Mouse (Mus musculus): Measurements from ENCODE around the gene Scap. TPM values are rescaled to one million over a fixed set of nuclear protein-coding genes. Genes with fewer than 3 reads are reported as not detected.
"Not testable (repeated sequence)": the region's sequence is repeated elsewhere in the genome, so short reads cannot be mapped to it uniquely, and the experiment has no call there.

Scap gene
- polyA plus RNA-seq, 1 experiment from 2014 or later = 31.4 TPM

DNA sequence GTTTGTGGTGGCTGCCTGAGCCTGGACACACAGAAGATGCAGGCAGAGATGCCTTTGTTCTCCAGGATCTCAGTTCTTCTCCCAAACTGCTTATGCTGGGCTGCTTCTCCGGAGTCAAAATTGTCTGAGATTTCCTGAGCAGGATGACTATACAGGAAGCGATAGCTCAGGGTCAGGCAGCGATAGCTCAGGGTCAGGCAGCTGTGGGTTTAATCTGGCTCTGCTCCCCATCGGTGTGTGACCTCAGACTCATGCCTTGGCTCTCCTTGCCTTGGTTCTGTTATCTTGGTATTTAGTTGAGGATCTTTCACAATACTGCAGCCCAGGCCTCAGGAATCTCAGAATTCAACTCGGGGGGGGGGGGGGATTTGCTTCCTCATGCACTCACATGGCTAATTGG is 33.7 kb downstream of the Scap start:
- H3K9me3 ChIP-seq = no peaks in the 10 kb centered on the region
- H3K27me3 ChIP-seq (replicated peaks) = no peaks in the 10 kb centered on the region
- no peaks in the 10 kb centered on the region for H3K36me3 ChIP-seq
- no peak overlapping the region for H3K9ac ChIP-seq
- 66% methylated on average over 5 of the region's 5 CpGs for WGBS
- no peak overlapping the region for H3K27ac ChIP-seq
- ATAC-seq = no peak
- H3K4me1 ChIP-seq (replicated peaks) = no peaks in the 10 kb centered on the region
- no peak overlapping the region for H3K4me3 ChIP-seq (replicated peaks)
- H3K4me2 ChIP-seq (replicated peaks) = no peak overlapping the region

DNA sequence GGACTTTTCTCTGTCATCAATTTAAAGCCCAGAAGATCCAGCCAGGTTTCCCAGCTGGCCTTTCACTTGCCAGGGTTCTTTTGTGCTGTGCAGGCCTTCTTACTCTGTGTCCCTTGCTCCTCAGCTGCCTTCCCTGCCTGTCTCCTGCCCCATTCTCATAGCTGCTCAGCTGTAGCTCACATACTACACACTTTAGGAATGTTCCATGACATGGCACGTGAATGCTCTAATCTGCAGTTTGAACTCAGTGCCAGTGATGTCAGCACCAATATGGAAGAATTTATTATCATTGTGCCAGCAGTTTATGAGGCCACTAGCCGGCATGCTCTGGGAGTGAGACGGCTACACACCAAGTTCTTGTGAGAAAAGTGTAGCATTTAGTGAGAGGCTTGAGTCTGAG is 36.8 kb downstream of the Scap start:
- WGBS = 89% methylated on average over 3 of the region's 3 CpGs
- Histone ChIP-seq H3K9ac (no peak overlapping the region), H3K36me3 (0 out of 2 replicates have a peak, but pooled peaks cover 3% of the 10 kb centered on the region), H3K4me3 (replicated peaks) (no peak overlapping the region), H3K4me2 (replicated peaks) (no peak overlapping the region), H3K27me3 (replicated peaks) (no peaks in the 10 kb centered on the region), H3K27ac (no peak overlapping the region), H3K4me1 (replicated peaks) (no peaks in the 10 kb centered on the region), H3K9me3 (no peaks in the 10 kb centered on the region)
- no peak for ATAC-seq

- WGBS = 91% methylated on average over 13 of the region's 13 CpGs
Measured at GRCm38 (mm10) chr9:110373871-110374270, 40.8 kb downstream of the Scap start.

GRCm38 (mm10) chr9:110375668-110376067 is 42.6 kb downstream of the Scap start:
- Histone ChIP-seq H3K27me3 (replicated peaks) (no peaks in the 10 kb centered on the region), H3K9me3 (no peaks in the 10 kb centered on the region), H3K27ac (no peak overlapping the region), H3K36me3 (peaks cover 15% of the 10 kb centered on the region; the same call in 1 of the 2 replicates), H3K4me2 (replicated peaks) (no peak overlapping the region), H3K4me1 (replicated peaks) (no peaks in the 10 kb centered on the region), H3K4me3 (replicated peaks) (no peak overlapping the region), H3K9ac (no peak overlapping the region)
- WGBS = 88% methylated on average over 3 of the region's 3 CpGs
- ATAC-seq = no peak

More at GRCm38 (mm10) chr9:110373871-110374270, 40.8 kb downstream of the Scap start:
- Histone ChIP-seq H3K9me3 (no peaks in the 10 kb centered on the region), H3K27me3 (replicated peaks) (no peaks in the 10 kb centered on the region), H3K4me3 (replicated peaks) (no peak overlapping the region), H3K27ac (no peak overlapping the region), H3K36me3 (peaks cover 15% of the 10 kb centered on the region; the same call in 1 of the 2 replicates), H3K9ac (no peak overlapping the region), H3K4me2 (replicated peaks) (no peak overlapping the region), H3K4me1 (replicated peaks) (no peaks in the 10 kb centered on the region)
- no peak for ATAC-seq

DNA sequence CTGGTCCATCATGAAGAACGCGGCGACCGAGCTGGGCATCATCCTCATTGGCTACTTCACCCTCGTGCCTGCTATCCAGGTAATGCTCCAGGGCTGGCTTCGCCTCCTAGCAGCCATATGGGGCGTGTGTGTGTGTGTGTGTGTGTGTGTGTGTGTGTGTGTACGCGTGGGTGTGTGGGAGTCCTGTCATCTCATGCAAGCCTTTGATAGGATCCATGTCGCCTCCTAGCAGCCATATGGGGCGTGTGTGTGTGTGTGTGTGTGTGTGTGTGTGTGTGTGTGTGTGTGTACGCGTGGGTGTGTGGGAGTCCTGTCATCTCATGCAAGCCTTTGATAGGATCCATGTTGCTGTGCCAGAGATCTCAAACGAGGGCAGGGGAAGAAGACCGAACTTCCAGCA is 44.6 kb downstream of the Scap start:
- not testable (repeated sequence) for H3K9me3 ChIP-seq; ATAC-seq; H3K27ac ChIP-seq; H3K4me2 ChIP-seq (replicated peaks); H3K4me3 ChIP-seq (replicated peaks); H3K27me3 ChIP-seq (replicated peaks); H3K9ac ChIP-seq; H3K4me1 ChIP-seq (replicated peaks)
- WGBS = 86% methylated on average over 14 of the region's 15 CpGs
- H3K36me3 ChIP-seq = peaks cover 15% of the 10 kb centered on the region

DNA sequence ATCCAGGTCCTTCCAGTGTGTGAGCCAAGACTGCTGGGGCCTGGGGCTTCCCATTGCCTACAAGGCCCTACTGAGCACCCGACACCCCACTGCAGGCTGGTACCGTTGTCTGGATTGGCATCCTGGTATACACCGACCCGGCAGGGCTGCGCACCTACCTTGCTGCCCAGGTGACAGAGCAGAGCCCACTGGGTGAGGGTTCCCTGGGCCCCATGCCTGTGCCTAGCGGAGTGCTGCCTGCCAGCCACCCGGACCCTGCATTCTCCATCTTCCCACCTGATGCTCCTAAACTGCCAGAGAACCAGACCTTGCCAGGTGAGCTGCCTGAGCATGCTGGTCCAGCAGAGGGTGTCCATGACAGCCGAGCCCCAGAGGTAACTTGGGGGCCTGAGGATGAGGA is 46.3 kb downstream of the Scap start:
- Histone ChIP-seq H3K9me3 (no peaks in the 10 kb centered on the region), H3K4me2 (replicated peaks) (no peak overlapping the region), H3K4me3 (replicated peaks) (no peak overlapping the region), H3K4me1 (replicated peaks) (no peaks in the 10 kb centered on the region), H3K27me3 (replicated peaks) (no peaks in the 10 kb centered on the region), H3K27ac (no peak overlapping the region), H3K36me3 (peaks cover 18% of the 10 kb centered on the region), H3K9ac (no peak overlapping the region)
- 97% methylated on average over 8 of the region's 8 CpGs for WGBS
- no peak for ATAC-seq

- ATAC-seq = peak; percentile 59
- Histone ChIP-seq H3K27ac (no peak overlapping the region), H3K27me3 (replicated peaks) (no peaks in the 10 kb centered on the region), H3K4me2 (replicated peaks) (peak overlapping the region; percentile 17; the same call in 1 of the 2 replicates), H3K4me3 (replicated peaks) (no peak overlapping the region), H3K9me3 (no peaks in the 10 kb centered on the region), H3K36me3 (peaks cover 21% of the 10 kb centered on the region), H3K9ac (0 out of 2 replicates have a peak overlapping the region, but pooled peaks have one; percentile 13), H3K4me1 (replicated peaks) (no peaks in the 10 kb centered on the region)
- WGBS = 38% methylated on average over 21 of the region's 21 CpGs
Measured at GRCm38 (mm10) chr9:110380662-110381061, 47.6 kb downstream of the Scap start.

GRCm38 (mm10) chr9:110381292-110381691 is 48.2 kb downstream of the Scap start:
- Histone ChIP-seq H3K27ac (no peak overlapping the region), H3K9ac (no peak overlapping the region), H3K27me3 (replicated peaks) (no peaks in the 10 kb centered on the region), H3K36me3 (peaks cover 28% of the 10 kb centered on the region), H3K4me2 (replicated peaks) (no peak overlapping the region), H3K4me1 (replicated peaks) (no peaks in the 10 kb centered on the region), H3K9me3 (no peaks in the 10 kb centered on the region), H3K4me3 (replicated peaks) (no peak overlapping the region)
- 84% methylated on average over 12 of the region's 12 CpGs for WGBS
- 0 out of 2 replicates have a peak, but pooled peaks have one; percentile 6 for ATAC-seq

GRCm38 (mm10) chr9:110384369-110384929 is 51.4 kb downstream of the Scap start:
- no peaks in the 10 kb centered on the region for H3K27me3 ChIP-seq (replicated peaks)
- peaks cover 43% of the 10 kb centered on the region for H3K36me3 ChIP-seq
- WGBS = 90% methylated on average over 7 of the region's 7 CpGs

GRCm38 (mm10) chr9:110388011-110388410 is 54.9 kb downstream of the Scap start:
- 90% methylated on average over 7 of the region's 7 CpGs for WGBS
- no peak for ATAC-seq
- H3K9me3 ChIP-seq = no peaks in the 10 kb centered on the region

More at GRCm38 (mm10) chr9:110384369-110384929, 51.4 kb downstream of the Scap start:
- no peak overlapping the region for H3K9ac ChIP-seq
- H3K4me2 ChIP-seq (replicated peaks) = no peak overlapping the region
- no peaks in the 10 kb centered on the region for H3K4me1 ChIP-seq (replicated peaks)
- no peak for ATAC-seq
- no peaks in the 10 kb centered on the region for H3K9me3 ChIP-seq
- H3K4me3 ChIP-seq (replicated peaks) = no peak overlapping the region
- no peak overlapping the region for H3K27ac ChIP-seq

DNA sequence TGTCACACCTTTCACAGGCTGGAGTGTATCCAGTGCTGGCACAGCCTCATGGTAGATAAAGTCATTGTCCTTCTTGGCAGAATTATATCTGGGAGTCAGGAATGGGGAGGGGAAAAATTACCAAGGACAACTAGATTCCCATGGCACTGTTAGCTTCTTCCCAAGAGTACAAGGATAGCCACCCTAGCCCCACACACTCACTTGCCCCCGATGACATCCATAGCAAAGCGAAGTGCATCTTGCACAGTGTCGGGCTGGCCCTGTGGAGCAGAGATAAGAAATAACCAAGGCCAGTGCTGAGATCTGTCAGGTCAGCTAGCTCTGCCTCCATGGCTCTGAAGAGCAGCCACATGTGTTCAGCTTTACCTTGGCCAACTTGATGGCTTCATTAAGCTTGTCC is 57.8 kb downstream of the Scap start:
- no peaks in the 10 kb centered on the region for H3K27me3 ChIP-seq (replicated peaks)
- ATAC-seq = no peak
- peaks cover 63% of the 10 kb centered on the region for H3K36me3 ChIP-seq
- no peak overlapping the region for H3K27ac ChIP-seq
- no peaks in the 10 kb centered on the region for H3K4me1 ChIP-seq (replicated peaks)
- H3K4me3 ChIP-seq (replicated peaks) = no peak overlapping the region
- H3K9ac ChIP-seq = no peak overlapping the region
- no peaks in the 10 kb centered on the region for H3K9me3 ChIP-seq
- no peak overlapping the region for H3K4me2 ChIP-seq (replicated peaks)
- 92% methylated on average over 3 of the region's 3 CpGs for WGBS

More at GRCm38 (mm10) chr9:110388011-110388410, 54.9 kb downstream of the Scap start:
- H3K36me3 ChIP-seq = peaks cover 69% of the 10 kb centered on the region
- H3K27me3 ChIP-seq (replicated peaks) = no peaks in the 10 kb centered on the region
- no peak overlapping the region for H3K9ac ChIP-seq
- H3K4me1 ChIP-seq (replicated peaks) = no peaks in the 10 kb centered on the region
- H3K4me3 ChIP-seq (replicated peaks) = no peak overlapping the region
- H3K27ac ChIP-seq = no peak overlapping the region
- no peak overlapping the region for H3K4me2 ChIP-seq (replicated peaks)

- H3K27ac ChIP-seq = no peak overlapping the region
- ATAC-seq = no peak
- H3K9ac ChIP-seq = no peak overlapping the region
- H3K27me3 ChIP-seq (replicated peaks) = no peaks in the 10 kb centered on the region
- H3K4me3 ChIP-seq (replicated peaks) = no peak overlapping the region
- no peaks in the 10 kb centered on the region for H3K4me1 ChIP-seq (replicated peaks)
- H3K9me3 ChIP-seq = no peaks in the 10 kb centered on the region
- WGBS = 93% methylated on average over 4 of the region's 4 CpGs
- H3K4me2 ChIP-seq (replicated peaks) = no peak overlapping the region
- peaks cover 49% of the 10 kb centered on the region for H3K36me3 ChIP-seq
Measured at GRCm38 (mm10) chr9:110393295-110393694, 60.2 kb downstream of the Scap start.

GRCm38 (mm10) chr9:110400650-110401049 is 67.6 kb downstream of the Scap start:
- 61% methylated on average over 5 of the region's 5 CpGs for WGBS
- Histone ChIP-seq H3K4me3 (replicated peaks) (no peak overlapping the region), H3K4me1 (replicated peaks) (no peaks in the 10 kb centered on the region), H3K27ac (no peak overlapping the region), H3K4me2 (replicated peaks) (no peak overlapping the region), H3K27me3 (replicated peaks) (no peaks in the 10 kb centered on the region), H3K36me3 (peaks cover 8% of the 10 kb centered on the region; the same call in 1 of the 2 replicates), H3K9me3 (no peaks in the 10 kb centered on the region), H3K9ac (no peak overlapping the region)
- ATAC-seq = peak; percentile 60

Data from intestine, embryonic 15.5 days (tissue).